Mouse (Mus musculus) midbrain, embryonic 16.5 days (tissue): ENCODE results near the gene Bad. TPM values are rescaled to one million over a fixed set of nuclear protein-coding genes. Genes with fewer than 3 reads are reported as not detected.

Experiments
- ATAC-seq: fragments of 200-750 bp; cut with Nextera tagmentation; 2 replicates; pipeline ENCODE4 v1.8.0; 2017; ENCODE audit warnings: moderate TSS enrichment
- H3K27ac ChIP-seq: fragments of 300-500 bp; sonication (generic); 2 replicates; pipeline ENCODE4 v1.5.1; 2014; ENCODE audit warnings: mild to moderate bottlenecking, low read length, mixed read lengths
- H3K27me3 ChIP-seq: fragments of 300-500 bp; sonication (generic); 2 replicates; pipeline ENCODE4 v1.6.1; 2014; ENCODE audit warnings: low read depth, low read length, mixed read lengths; ENCODE audit not compliant: control insufficient read depth, insufficient read depth
- H3K36me3 ChIP-seq: fragments of 300-500 bp; sonication (generic); 2 replicates; pipeline ENCODE4 v1.6.1; 2014; ENCODE audit warnings: mild to moderate bottlenecking, low read length, moderate library complexity, mixed read lengths; ENCODE audit not compliant: control insufficient read depth, insufficient read depth
- H3K4me1 ChIP-seq: fragments of 300-500 bp; sonication (generic); 2 replicates; pipeline ENCODE4 v1.6.1; 2014; ENCODE audit warnings: mild to moderate bottlenecking, low read length, mixed read lengths; ENCODE audit not compliant: control insufficient read depth, insufficient read depth
- H3K4me2 ChIP-seq: fragments of 300-500 bp; sonication (generic); 2 replicates; pipeline ENCODE4 v1.6.1; 2014; ENCODE audit warnings: mild to moderate bottlenecking, low read length, mixed read lengths
- H3K4me3 ChIP-seq: fragments of 300-500 bp; sonication (generic); 2 replicates; pipeline ENCODE4 v1.5.1; 2014; ENCODE audit warnings: low read depth, mild to moderate bottlenecking, low read length, moderate library complexity, mixed read lengths
- H3K9ac ChIP-seq: fragments of 300-500 bp; sonication (generic); 2 replicates; pipeline ENCODE4 v1.6.1; 2014; ENCODE audit warnings: low read depth, low read length, mixed read lengths
- H3K9me3 ChIP-seq: fragments of 300-500 bp; sonication (generic); replicated peaks from 2 replicates; pipeline ENCODE4 v1.6.1; 2014; ENCODE audit warnings: mild to moderate bottlenecking, low read length, mixed read lengths; ENCODE audit not compliant: control insufficient read depth, poor library complexity, severe bottlenecking
- WGBS: fragments of 180-500 bp; shearing (Covaris S2); extraction: QIAGEN DNeasy Blood & Tissue Kit; methylation state at CpG from one replicate; pipeline ENCODE4 v1.1.7; 2014; 5-methylcytosine and 5-hydroxymethylcytosine counted together
- polyA plus RNA-seq: library from polyadenylated mRNA; unstranded; fragments of >200 nt; fragmentation: Nextera tagmentation; extraction: Ambion mirVana; gene quantifications from 2 replicates; pipeline ENCODE4 v1.2.1, GENCODE M21; 2015

The Bad gene
- polyA plus RNA-seq, 1 experiment from 2014 or later = 92.5 TPM

DNA sequence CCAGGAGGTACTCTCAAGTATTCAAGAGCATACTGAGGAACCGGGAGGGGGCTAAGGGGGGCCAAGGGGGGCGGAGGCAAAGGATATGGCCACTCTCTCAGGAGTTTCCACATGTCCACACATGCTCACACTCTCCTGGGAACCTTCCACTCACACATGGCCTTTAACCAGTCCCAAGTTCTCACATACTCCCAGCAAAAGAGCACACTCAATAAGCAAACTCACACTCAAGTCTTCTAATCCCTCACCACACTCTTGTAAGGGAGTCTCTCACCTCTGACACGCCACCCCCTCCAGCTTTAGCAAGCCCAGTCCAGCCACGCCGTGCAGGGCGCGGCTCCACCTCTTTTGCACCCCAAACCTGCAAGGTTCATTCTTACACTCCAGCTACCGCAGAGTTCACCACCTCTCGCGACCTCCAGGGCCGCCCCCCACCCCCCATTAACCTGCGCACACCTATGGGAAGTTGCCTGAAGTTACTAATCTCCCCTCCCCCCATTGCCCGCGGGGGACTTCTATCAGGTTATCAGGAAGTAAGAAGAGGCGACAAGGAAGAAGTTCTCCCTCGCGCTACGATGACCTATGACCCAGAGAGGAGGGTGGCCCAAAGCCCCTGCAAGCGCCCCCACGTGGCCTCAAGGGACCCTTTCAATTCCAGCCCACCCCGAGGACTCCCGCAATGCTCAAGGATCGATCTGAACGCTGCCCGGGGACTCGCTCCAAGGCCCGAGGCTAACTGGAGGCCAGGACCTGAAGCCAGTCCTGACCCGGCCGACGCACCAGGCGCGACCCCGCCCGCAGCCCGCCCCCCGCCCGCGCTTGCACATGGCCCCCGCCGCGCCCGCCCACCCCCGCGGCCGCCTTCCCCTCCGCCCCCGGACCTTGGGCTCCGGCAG lies 20.7 kb upstream of the Bad start:
- WGBS = under 1% methylated on average over 28 of the region's 48 CpGs
- ATAC-seq = peak; percentile 16

GRCm38 (mm10) chr19:6921647-6922567 lies 19.8 kb upstream of the Bad start, which contains the start of gene Esrra:
Gene Esrra (minus strand): TSS chr19:6921813.
- Histone ChIP-seq H3K4me2 (peak within 1 kb of the TSS; percentile 90), H3K9me3 (no peaks in the 10 kb centered on the region), H3K9ac (peak within 1 kb of the TSS; percentile 79), H3K27me3 (peaks cover 36% of the 10 kb centered on the region), H3K36me3 (no peaks in the 10 kb centered on the region), H3K4me1 (peaks cover 20% of the 10 kb centered on the region), H3K27ac (peak within 1 kb of the TSS; percentile 83), H3K4me3 (peak within 1 kb of the TSS; percentile 69)
- 1% methylated on average over 62 of the region's 66 CpGs for WGBS
- peak; percentile 94 for ATAC-seq

More for the DNA sequence above, 20.7 kb upstream of the Bad start:
- H3K4me2 ChIP-seq = peak overlapping the region; percentile 90
- H3K9ac ChIP-seq = peak overlapping the region; percentile 79
- peaks cover 20% of the 10 kb centered on the region for H3K4me1 ChIP-seq
- no peaks in the 10 kb centered on the region for H3K36me3 ChIP-seq
- H3K4me3 ChIP-seq = peak overlapping the region; percentile 69
- peaks cover 27% of the 10 kb centered on the region for H3K27me3 ChIP-seq
- peak overlapping the region; percentile 83 for H3K27ac ChIP-seq
- H3K9me3 ChIP-seq = no peaks in the 10 kb centered on the region

DNA sequence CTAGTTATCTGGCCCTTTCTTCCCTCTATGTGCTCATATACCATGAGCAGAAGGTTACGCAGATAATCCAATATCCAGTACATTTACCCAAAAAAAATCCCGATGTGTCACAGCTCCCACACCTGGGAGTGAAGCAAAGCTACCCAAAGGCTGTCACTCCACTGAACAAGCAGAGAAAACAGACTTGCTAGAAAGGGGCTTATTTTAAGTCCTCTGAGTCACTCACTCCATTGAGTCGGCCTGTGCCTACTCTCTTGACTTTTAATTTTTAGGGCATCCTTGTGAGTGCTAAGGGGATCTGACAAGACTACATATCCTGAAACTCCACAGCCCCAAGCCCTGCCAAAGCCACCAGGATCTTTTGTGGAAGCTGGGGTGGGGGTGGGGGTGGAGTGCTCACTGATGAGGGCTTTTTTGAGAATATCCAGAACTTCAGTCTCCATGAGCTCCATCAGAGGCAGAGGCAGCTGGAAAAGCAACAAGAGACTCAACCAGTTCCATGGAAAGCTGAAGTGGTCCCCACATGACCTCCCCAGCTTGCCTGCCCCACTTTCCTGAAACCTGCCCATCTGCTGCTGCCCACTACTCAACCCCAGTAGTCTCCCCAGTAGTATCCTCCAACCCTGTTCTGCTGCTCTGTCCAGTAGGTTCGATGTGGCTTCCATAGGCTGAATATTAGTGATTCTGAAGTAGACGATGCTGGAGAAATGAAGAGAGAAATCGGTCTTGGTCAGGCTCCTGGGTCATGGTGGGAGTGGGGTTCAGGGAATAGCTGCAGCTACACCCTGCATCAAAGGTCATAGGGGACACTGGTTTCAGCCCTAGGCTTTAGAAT lies 18.5 kb upstream of the Bad start:
- Histone ChIP-seq H3K27me3 (peaks cover 47% of the 10 kb centered on the region), H3K27ac (no peak overlapping the region), H3K4me3 (peak overlapping the region; percentile 69), H3K36me3 (no peaks in the 10 kb centered on the region), H3K4me1 (peaks cover 20% of the 10 kb centered on the region), H3K9ac (no peak overlapping the region), H3K9me3 (no peaks in the 10 kb centered on the region), H3K4me2 (peak overlapping the region; percentile 90)
- no peak for ATAC-seq
- WGBS = 68% methylated on average over 6 of the region's 6 CpGs

GRCm38 (mm10) chr19:6924461-6925306 lies 17.0 kb upstream of the Bad start:
- Histone ChIP-seq H3K9ac (no peak overlapping the region), H3K4me2 (no peak overlapping the region; the same call in 1 of the 2 replicates), H3K27me3 (peaks cover 54% of the 10 kb centered on the region)

DNA sequence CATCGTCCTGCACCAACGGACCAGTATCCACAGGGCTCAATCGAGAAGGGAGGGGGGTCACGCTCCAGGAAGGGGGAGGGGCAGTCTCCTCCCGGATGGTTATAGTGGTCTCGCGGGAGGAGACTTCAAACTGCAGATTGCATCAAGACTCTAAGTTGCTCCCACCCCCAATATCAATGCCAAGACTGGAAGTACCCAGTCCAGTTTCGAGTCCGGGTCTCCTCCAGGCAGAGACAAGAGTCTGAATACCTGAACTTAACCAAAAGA lies 16.4 kb upstream of the Bad start, which contains the start of gene Catsperz:
TSS of gene Catsperz (minus strand) at position 74 of the 267 bp plus-strand sequence.
- ATAC-seq = no peak
- 5% methylated on average over 9 of the region's 9 CpGs for WGBS
- H3K4me3 ChIP-seq = no peak within 1 kb of the TSS

More at GRCm38 (mm10) chr19:6924461-6925306, 17.0 kb upstream of the Bad start:
- Histone ChIP-seq H3K4me3 (no peak overlapping the region), H3K36me3 (no peaks in the 10 kb centered on the region), H3K4me1 (peaks cover 19% of the 10 kb centered on the region), H3K27ac (no peak overlapping the region), H3K9me3 (no peaks in the 10 kb centered on the region)
- WGBS = 4% methylated on average over 39 of the region's 39 CpGs
- ATAC-seq = no peak

DNA sequence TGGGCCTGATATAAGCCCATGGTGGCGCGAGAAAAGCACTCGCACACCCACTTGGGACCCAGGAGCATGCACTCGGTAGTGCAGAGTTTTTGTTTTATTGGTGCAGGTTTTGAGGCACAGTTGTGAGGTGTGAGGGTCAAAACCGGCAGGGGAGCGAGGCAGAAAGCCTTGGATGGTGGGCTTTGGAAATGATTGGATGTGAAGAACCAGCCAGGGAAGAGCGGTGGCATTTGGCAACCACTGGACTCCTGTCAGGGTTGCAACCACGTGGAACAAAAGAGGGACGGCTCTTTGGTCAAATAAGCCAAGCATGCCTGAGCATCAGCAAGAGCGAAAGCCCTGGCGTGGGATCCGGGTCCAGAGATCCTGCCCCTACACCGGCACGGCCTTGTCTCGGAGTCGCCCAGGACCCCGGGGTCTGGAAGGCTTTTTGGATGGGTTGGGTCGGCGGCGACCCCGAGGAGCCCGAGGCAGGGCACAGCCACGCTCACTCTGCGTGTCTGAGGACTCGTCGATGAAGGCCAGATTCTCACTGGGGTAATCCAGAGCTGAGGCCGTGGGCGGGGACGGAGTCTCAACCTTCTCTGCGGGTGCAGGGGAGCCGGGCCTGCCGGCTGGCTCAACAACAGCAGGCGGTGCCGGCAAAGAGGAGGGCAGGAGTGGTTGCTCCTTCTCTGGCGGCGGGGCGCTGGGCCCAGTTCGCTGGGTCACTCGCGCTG lies 15.9 kb upstream of the Bad start:
- Histone ChIP-seq H3K4me2 (no peak overlapping the region), H3K36me3 (no peaks in the 10 kb centered on the region), H3K9me3 (no peaks in the 10 kb centered on the region), H3K27ac (no peak overlapping the region), H3K4me1 (peaks cover 8% of the 10 kb centered on the region), H3K4me3 (no peak overlapping the region), H3K27me3 (peaks cover 58% of the 10 kb centered on the region), H3K9ac (no peak overlapping the region)
- 7% methylated on average over 40 of the region's 40 CpGs for WGBS
- ATAC-seq = no peak

More for the DNA sequence above, 16.4 kb upstream of the Bad start, which contains the start of gene Catsperz:
- no peaks in the 10 kb centered on the region for H3K36me3 ChIP-seq
- peaks cover 14% of the 10 kb centered on the region for H3K4me1 ChIP-seq
- no peak within 1 kb of the TSS for H3K9ac ChIP-seq
- peaks cover 58% of the 10 kb centered on the region for H3K27me3 ChIP-seq
- H3K27ac ChIP-seq = no peak within 1 kb of the TSS
- no peaks in the 10 kb centered on the region for H3K9me3 ChIP-seq
- no peak within 1 kb of the TSS; the same call in 1 of the 2 replicates for H3K4me2 ChIP-seq

GRCm38 (mm10) chr19:6926559-6927255 lies 15.0 kb upstream of the Bad start:
- H3K4me1 ChIP-seq = peaks cover 6% of the 10 kb centered on the region; the same call in 1 of the 2 replicates
- peak overlapping the region; percentile 17; the same call in 1 of the 2 replicates for H3K4me3 ChIP-seq
- ATAC-seq = no peak
- H3K36me3 ChIP-seq = no peaks in the 10 kb centered on the region
- WGBS = 10% methylated on average over 26 of the region's 26 CpGs
- no peaks in the 10 kb centered on the region for H3K9me3 ChIP-seq
- H3K4me2 ChIP-seq = peak overlapping the region; percentile 41
- peaks cover 66% of the 10 kb centered on the region for H3K27me3 ChIP-seq
- no peak overlapping the region for H3K9ac ChIP-seq
- no peak overlapping the region for H3K27ac ChIP-seq
